Mouse (Mus musculus): Measurements from ENCODE around the gene Kcnh2. TPM values are rescaled to one million over a fixed set of nuclear protein-coding genes. Genes with fewer than 3 reads are reported as not detected.
A peak's percentile ranks its signal among the peaks of the same experiment; 100 is the strongest.

The Kcnh2 gene
- total and polyA plus RNA-seq, 3 experiments = 1.8 to 6.8 TPM; not detected in 1

DNA sequence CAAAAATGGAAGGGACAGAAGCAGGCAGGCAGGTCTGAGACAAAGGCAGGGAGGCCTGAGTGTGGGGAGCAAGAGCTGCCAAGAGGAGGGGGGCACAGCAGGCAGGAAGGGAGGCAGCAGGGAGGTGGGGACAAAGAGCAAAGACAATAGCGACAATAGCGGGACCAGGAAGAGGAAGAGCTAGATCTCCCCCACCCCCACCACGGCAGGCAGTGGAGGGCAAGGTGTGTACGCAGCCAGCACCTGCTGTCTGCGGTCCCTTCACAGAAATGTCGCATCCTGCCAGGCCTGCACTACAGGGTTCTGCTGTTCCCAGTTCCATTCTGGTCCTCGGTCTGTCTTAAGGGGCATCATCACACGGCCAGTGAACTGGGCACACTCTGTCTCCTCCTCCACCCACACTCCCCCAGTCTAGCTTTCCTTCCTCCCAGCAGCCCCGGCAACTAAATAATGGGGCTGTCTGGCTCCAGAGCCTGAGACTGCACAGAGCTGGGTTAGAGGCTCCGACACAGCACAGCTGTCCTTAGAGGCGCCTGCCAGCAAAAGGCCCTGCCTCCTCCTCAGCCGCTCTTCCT, 6.8 kb downstream of the Kcnh2 start:
- Histone ChIP-seq H3K27ac (ENCODE audit: control insufficient read depth, low read depth, low read length) (peak overlapping the region; percentile 97), H3K27me3 (ENCODE audit: control insufficient read depth in 1 of 2, insufficient read depth in 2 of 2, low read length in 2 of 2) (no peaks in the 10 kb centered on the region), H3K4me3 (ENCODE audit: control insufficient read depth in 1 of 2, insufficient read depth in 1 of 2, low read depth in 2 of 2, low read length in 2 of 2) (peak overlapping the region; percentile 50 to 58), H3K36me3 (ENCODE audit: control insufficient read depth in 1 of 2, insufficient read depth in 2 of 2, low read length in 2 of 2) (peaks cover 0 to 39% of the 10 kb centered on the region in 2 experiments; a peak in 2 of 4 replicates), H3K9ac (ENCODE audit: control insufficient read depth, low read depth, low read length, poor library complexity, severe bottlenecking) (peak overlapping the region; percentile 73), H3K4me1 (ENCODE audit: control insufficient read depth in 1 of 2, insufficient read depth in 2 of 2, low read length in 2 of 2) (peaks cover 38 to 58% of the 10 kb centered on the region in 2 experiments), H3K79me2 (ENCODE audit: control insufficient read depth, insufficient read depth, low read length, poor library complexity) (no peaks in the 10 kb centered on the region; the same call in 1 of the 2 replicates), H3K9me3 (replicated peaks; ENCODE audit: insufficient read depth, low read length) (no peaks in the 10 kb centered on the region)
- DNase-seq (ENCODE audit: low read depth, low spot score) = peak; percentile 92
- peak; percentile 68 for TF ChIP-seq HCFC1 (IDR thresholded peaks at IDR 0.05; ENCODE audit: low read depth, low read length)
- no peak for TF ChIP-seq E2F4 (IDR thresholded peaks at IDR 0.05; ENCODE audit: borderline replicate concordance, low read depth, low read length)
- no peak for TF ChIP-seq RAD21 (IDR thresholded peaks at IDR 0.05; ENCODE audit: low read depth, low read length)
- peak; percentile 93 for TF ChIP-seq ELF1 (IDR thresholded peaks at IDR 0.05; ENCODE audit: low read depth, low read length)
- TF ChIP-seq BHLHE40 (IDR thresholded peaks at IDR 0.05; ENCODE audit: borderline replicate concordance, low read depth, low read length) = peak; percentile 53; the same call in 1 of the 2 replicates
- 0 out of 2 replicates have a peak, but pooled peaks have one; percentile 17 for TF ChIP-seq MAFK (IDR thresholded peaks at IDR 0.05; ENCODE audit: borderline replicate concordance, low read depth, low read length)
- no peak for TF ChIP-seq GABPA (IDR thresholded peaks at IDR 0.05; ENCODE audit: low read depth, low read length)
- TF ChIP-seq ZKSCAN1 (IDR thresholded peaks at IDR 0.05; ENCODE audit: low read depth, low read length) = no peak
- peak; percentile 59; the same call in 1 of the 2 replicates for TF ChIP-seq MAX (IDR thresholded peaks at IDR 0.05; ENCODE audit: low read length)
- no peak for TF ChIP-seq POLR2AphosphoS5 (IDR thresholded peaks at IDR 0.05; ENCODE audit: borderline replicate concordance, low read depth, low read length)
- TF ChIP-seq ETS1 (IDR thresholded peaks at IDR 0.05; ENCODE audit: low read depth, low read length) = no peak
- TF ChIP-seq MYB (IDR thresholded peaks at IDR 0.05; ENCODE audit: low read depth, low read length) = no peak; the same call in 1 of the 2 replicates
- no peak; the same call in 1 of the 2 replicates for TF ChIP-seq KAT2A (conservative IDR thresholded peaks at IDR 0.05; ENCODE audit: low read depth, low read length)
- TF ChIP-seq MYC (IDR thresholded peaks at IDR 0.05; ENCODE audit: low read depth, low read length) = peak; percentile 67; the same call in 1 of the 2 replicates
- peak; percentile 85; the same call in 1 of the 2 replicates for TF ChIP-seq SIN3A (IDR thresholded peaks at IDR 0.05; ENCODE audit: low read length)
- peak; percentile 51; the same call in 1 of the 2 replicates for TF ChIP-seq MXI1 (IDR thresholded peaks at IDR 0.05; ENCODE audit: low read depth, low read length)
- TF ChIP-seq ZC3H11A (IDR thresholded peaks at IDR 0.05; ENCODE audit: low read depth, low read length) = no peak
- TF ChIP-seq USF2 (IDR thresholded peaks at IDR 0.05; ENCODE audit: borderline replicate concordance in 1 of 2, insufficient read depth in 1 of 2, low read depth in 1 of 2, low read length in 2 of 2) = no peak
- peak; percentile 79 for TF ChIP-seq NELFE (IDR thresholded peaks at IDR 0.05; ENCODE audit: low read depth, low read length)
- no peak; the same call in none of the 2 replicates for TF ChIP-seq TCF12 (IDR thresholded peaks at IDR 0.05; ENCODE audit: low read depth, low read length)
- no peak; a peak in 1 of 4 replicates for TF ChIP-seq EP300 (IDR thresholded peaks at IDR 0.05; ENCODE audit: low read depth in 1 of 2, low read length in 2 of 2)
- TF ChIP-seq MAZ (IDR thresholded peaks at IDR 0.05; ENCODE audit: low read depth, low read length) = peak; percentile 81; the same call in 1 of the 2 replicates
- TF ChIP-seq ZNF384 (IDR thresholded peaks at IDR 0.05; ENCODE audit: low read depth, low read length) = no peak
- peak; percentile 94 for TF ChIP-seq ZMIZ1 (IDR thresholded peaks at IDR 0.05; ENCODE audit: low read depth, low read length)
- no peak for TF ChIP-seq MEF2A (IDR thresholded peaks at IDR 0.05; ENCODE audit: extremely low read depth, insufficient replicate concordance, low read depth, low read length, poor library complexity, severe bottlenecking)
- TF ChIP-seq SMC3 (IDR thresholded peaks at IDR 0.05; ENCODE audit: low read depth, low read length) = no peak
- TF ChIP-seq CHD1 (IDR thresholded peaks at IDR 0.05; ENCODE audit: low read depth, low read length) = no peak
- TF ChIP-seq RCOR1 (IDR thresholded peaks at IDR 0.05; ENCODE audit: low read depth, low read length) = peak; percentile 4; the same call in 1 of the 2 replicates
- TF ChIP-seq POLR2AphosphoS2 (IDR thresholded peaks at IDR 0.05; ENCODE audit: low read length) = no peak; the same call in 1 of the 2 replicates
- TF ChIP-seq POLR2A (IDR thresholded peaks at IDR 0.05; ENCODE audit: control insufficient read depth in 1 of 2, insufficient read depth in 1 of 2, low read depth in 1 of 2, low read length in 2 of 2, poor library complexity in 1 of 2) = peak; percentile 21 to 88; a peak in 3 of 4 replicates
- no peak for TF ChIP-seq GATA1 (IDR thresholded peaks at IDR 0.05; ENCODE audit: low read depth, low read length)
- TF ChIP-seq USF1 (IDR thresholded peaks at IDR 0.05; ENCODE audit: low read depth, low read length) = no peak
- no peak; the same call in 1 of the 2 replicates for TF ChIP-seq CHD2 (IDR thresholded peaks at IDR 0.05; ENCODE audit: low read length)
- no peak for TF ChIP-seq NRF1 (IDR thresholded peaks at IDR 0.05; ENCODE audit: insufficient read depth, low read depth, low read length, poor library complexity, severe bottlenecking)
- no peak for TF ChIP-seq CTCF (IDR thresholded peaks at IDR 0.05 in 2 of 3, conservative IDR thresholded peaks at IDR 0.05 in 1 of 3; ENCODE audit: control insufficient read depth in 1 of 3, insufficient read depth in 1 of 3, low read depth in 2 of 3, low read length in 3 of 3, poor library complexity in 1 of 3, severe bottlenecking in 1 of 3)
- TF ChIP-seq TAL1 (IDR thresholded peaks at IDR 0.05; ENCODE audit: low read length) = peak; percentile 18; the same call in 1 of the 2 replicates
